Mouse (Mus musculus) liver, embryonic 15.5 days (tissue): ENCODE results near the gene Pacsin2. TPM values are rescaled to one million over a fixed set of nuclear protein-coding genes. Genes with fewer than 3 reads are reported as not detected.

Experiments
- ATAC-seq: fragments of 200-750 bp; cut with Nextera tagmentation; 2 replicates; pipeline ENCODE4 v1.8.0; 2017; ENCODE audit warnings: moderate number of reproducible peaks, mild to moderate bottlenecking, moderate library complexity; ENCODE audit not compliant: insufficient read depth
- H3K27ac ChIP-seq: fragments of 300-500 bp; sonication (generic); replicated peaks from 2 replicates; pipeline ENCODE4 v1.5.1; 2015; ENCODE audit warnings: mild to moderate bottlenecking, inconsistent platforms
- H3K27me3 ChIP-seq: fragments of 300-500 bp; sonication (generic); 2 replicates; pipeline ENCODE4 v1.6.1; 2015; ENCODE audit warnings: mild to moderate bottlenecking, inconsistent platforms
- H3K36me3 ChIP-seq: fragments of 300-500 bp; sonication (generic); replicated peaks from 2 replicates; pipeline ENCODE4 v1.6.1; 2015; ENCODE audit warnings: moderate library complexity, mild to moderate bottlenecking, inconsistent platforms
- H3K4me1 ChIP-seq: fragments of 300-500 bp; sonication (generic); replicated peaks from 2 replicates; pipeline ENCODE4 v1.6.1; 2015; ENCODE audit warnings: inconsistent platforms
- H3K4me2 ChIP-seq: fragments of 300-500 bp; sonication (generic); 2 replicates; pipeline ENCODE4 v1.6.1; 2015; ENCODE audit warnings: moderate library complexity, mild to moderate bottlenecking, inconsistent platforms
- H3K4me3 ChIP-seq: fragments of 300-500 bp; sonication (generic); replicated peaks from 2 replicates; pipeline ENCODE4 v1.5.1; 2015; ENCODE audit warnings: mild to moderate bottlenecking, inconsistent platforms
- H3K9ac ChIP-seq: fragments of 300-500 bp; sonication (generic); 2 replicates; pipeline ENCODE4 v1.6.1; 2015; ENCODE audit warnings: moderate library complexity, mild to moderate bottlenecking, inconsistent platforms
- H3K9me3 ChIP-seq: fragments of 300-500 bp; sonication (generic); replicated peaks from 2 replicates; pipeline ENCODE4 v1.6.1; 2016; ENCODE audit warnings: inconsistent platforms
- WGBS: fragments of 180-500 bp; shearing (Covaris S2); methylation state at CpG from one replicate; pipeline ENCODE4 v1.1.7; 2015; ENCODE audit warnings: mixed read lengths; ENCODE audit not compliant: insufficient replicate concordance; 5-methylcytosine and 5-hydroxymethylcytosine counted together
- polyA plus RNA-seq: library from polyadenylated mRNA; unstranded; fragments of >200 nt; fragmentation: Nextera tagmentation; extraction: Ambion mirVana; gene quantifications from 2 replicates; pipeline ENCODE4 v1.2.1, GENCODE M21; 2015

The Pacsin2 gene
- polyA plus RNA-seq, 1 experiment from 2014 or later, result 46.7 TPM

DNA sequence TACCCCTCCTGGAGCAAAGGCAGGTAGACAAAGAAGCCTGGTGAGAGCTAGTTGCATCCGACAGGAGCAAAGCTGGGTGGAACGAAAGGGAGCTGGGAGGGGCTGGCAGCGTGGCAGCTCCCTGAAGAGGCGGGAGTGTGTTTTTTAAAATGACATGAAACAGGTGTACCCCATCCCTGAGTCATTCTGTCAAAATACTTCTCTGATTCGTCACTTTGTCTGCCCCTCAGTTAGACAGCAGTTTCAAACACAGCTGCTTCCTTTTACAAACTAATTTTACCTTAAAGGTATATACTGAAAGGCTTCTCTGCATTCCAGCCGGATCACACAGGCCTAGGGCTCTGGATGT is 30.1 kb upstream of the Pacsin2 start:
- 80% methylated on average over 6 of the region's 6 CpGs for WGBS
- H3K4me1 ChIP-seq, result peaks cover 17% of the 10 kb centered on the region
- H3K27ac ChIP-seq, result no peak overlapping the region
- ATAC-seq, result no peak
- H3K36me3 ChIP-seq, result no peaks in the 10 kb centered on the region
- H3K27me3 ChIP-seq, result no peaks in the 10 kb centered on the region
- no peak overlapping the region for H3K9ac ChIP-seq
- no peaks in the 10 kb centered on the region for H3K9me3 ChIP-seq
- H3K4me2 ChIP-seq, result no peak overlapping the region
- no peak overlapping the region for H3K4me3 ChIP-seq

DNA sequence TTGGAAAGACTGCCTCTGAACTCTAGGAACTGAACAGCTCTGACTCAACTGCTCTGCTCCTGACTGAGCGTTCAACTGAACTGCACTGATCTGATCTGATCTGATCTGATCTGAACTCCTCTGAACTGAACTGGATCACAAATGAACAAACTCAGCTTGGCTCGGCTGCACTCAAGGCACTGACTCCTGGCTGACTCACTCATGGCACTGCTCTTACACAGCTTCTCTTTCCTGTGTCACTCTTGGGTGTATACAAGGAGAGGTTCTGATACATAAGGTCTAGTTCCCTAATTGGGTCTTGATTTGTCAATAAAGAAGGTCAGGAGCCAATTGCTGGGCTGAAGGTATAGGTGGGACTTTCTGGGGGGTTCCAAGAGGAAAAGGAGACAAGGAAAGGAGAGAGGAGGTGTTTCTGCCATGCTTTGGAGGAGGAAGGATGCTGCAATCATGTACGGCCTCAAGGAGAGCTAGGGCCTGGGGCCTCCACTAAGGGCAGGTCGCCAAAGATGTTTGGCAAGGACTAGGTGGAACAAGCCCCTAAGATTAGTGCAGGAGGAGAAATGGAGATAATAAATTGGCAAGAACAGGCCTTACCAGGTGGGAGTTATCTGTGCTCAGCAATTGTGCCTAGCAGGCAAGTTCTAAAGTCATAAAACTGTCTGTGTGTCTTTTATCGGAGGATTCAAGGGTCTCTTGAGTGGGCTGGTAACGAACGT is 29.6 kb upstream of the Pacsin2 start:
- Histone ChIP-seq H3K27ac (no peak overlapping the region), H3K9ac (no peak overlapping the region), H3K36me3 (no peaks in the 10 kb centered on the region), H3K27me3 (no peaks in the 10 kb centered on the region), H3K9me3 (no peaks in the 10 kb centered on the region), H3K4me1 (peaks cover 17% of the 10 kb centered on the region), H3K4me2 (no peak overlapping the region), H3K4me3 (no peak overlapping the region)
- WGBS, result 60% methylated on average over 7 of the region's 7 CpGs
- no peak for ATAC-seq

DNA sequence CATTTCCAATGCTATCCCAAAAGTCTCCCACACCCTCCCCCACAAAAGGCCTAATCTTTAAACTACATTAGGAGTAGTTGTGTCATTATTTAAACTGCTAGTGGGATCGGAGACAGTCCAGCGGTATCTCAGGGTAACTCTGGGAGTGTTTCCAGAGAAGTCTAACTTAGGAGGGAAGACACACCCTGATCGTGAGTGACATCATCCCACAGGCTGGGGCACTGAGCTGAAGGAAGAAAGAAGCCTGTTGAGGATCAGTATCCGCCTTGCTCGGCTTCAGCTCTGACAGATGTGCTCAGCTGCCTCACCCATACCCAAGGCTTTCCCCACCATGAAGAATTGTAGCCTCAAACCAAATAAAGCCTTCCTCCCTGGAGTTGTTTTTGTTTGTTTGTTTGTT is 27.5 kb upstream of the Pacsin2 start:
- Histone ChIP-seq H3K4me2 (no peak overlapping the region), H3K9me3 (no peaks in the 10 kb centered on the region), H3K27me3 (no peaks in the 10 kb centered on the region), H3K27ac (no peak overlapping the region), H3K4me1 (peaks cover 17% of the 10 kb centered on the region), H3K4me3 (no peak overlapping the region), H3K9ac (no peak overlapping the region), H3K36me3 (no peaks in the 10 kb centered on the region)
- no peak for ATAC-seq
- WGBS, result 69% methylated on average over 5 of the region's 5 CpGs

DNA sequence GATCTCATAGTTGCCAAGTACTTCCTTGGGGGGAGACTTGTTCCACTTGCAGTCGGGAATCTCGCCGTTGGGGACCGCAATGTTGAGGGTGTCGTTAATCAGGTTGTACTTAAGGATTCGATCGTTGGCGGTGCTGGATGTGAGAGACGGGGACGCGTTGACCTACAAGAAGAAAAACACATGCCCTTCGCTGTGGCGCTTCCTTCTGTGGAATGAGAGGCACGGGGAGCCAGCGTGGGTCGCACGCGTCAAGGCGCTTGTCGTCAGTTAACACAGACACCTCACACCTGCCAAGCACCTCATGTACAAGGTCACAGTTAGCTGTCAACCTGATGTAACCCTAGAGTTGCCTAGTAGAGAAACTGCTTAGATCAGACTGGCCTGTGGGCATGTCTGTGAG is 25.1 kb upstream of the Pacsin2 start:
- H3K4me1 ChIP-seq, result no peaks in the 10 kb centered on the region
- H3K36me3 ChIP-seq, result no peaks in the 10 kb centered on the region
- H3K9me3 ChIP-seq, result no peaks in the 10 kb centered on the region
- no peak for ATAC-seq
- H3K4me3 ChIP-seq, result no peak overlapping the region
- no peak overlapping the region for H3K27ac ChIP-seq
- no peak overlapping the region for H3K4me2 ChIP-seq
- no peak overlapping the region for H3K9ac ChIP-seq
- no peaks in the 10 kb centered on the region for H3K27me3 ChIP-seq
- 85% methylated on average over 20 of the region's 20 CpGs for whole genome bisulfite sequencing

DNA sequence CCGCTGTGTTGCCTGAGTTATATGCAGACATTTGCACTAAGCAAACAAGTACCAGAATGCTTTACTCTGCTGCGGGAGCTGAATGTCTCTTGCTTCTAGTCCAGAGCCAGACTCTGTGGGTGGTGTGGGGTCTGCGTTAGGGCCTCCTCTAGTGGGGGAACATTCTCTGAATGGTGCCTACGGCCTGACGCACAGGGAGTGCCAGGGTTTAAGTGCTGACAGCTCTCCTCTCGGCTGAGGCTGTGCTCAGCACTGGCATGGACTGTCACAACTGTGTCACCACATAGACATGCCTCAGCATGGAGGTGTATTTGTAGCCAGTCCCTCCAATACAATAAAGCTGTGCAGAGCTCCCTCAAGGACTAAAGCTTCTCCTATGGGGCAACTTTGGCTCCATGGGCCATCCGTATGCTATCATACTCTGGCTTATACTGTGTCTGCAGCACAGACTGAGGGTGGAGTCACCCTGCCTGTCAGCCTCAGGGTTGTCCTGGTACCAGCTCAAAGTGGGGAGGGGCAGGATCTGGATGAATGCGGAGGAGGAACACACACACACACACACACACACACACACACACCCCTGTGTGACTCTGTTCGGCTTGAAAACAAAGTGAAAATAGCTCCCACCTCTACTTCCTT is 23.2 kb upstream of the Pacsin2 start:
- 72% methylated on average over 9 of the region's 9 CpGs for WGBS
- H3K36me3 ChIP-seq, result no peaks in the 10 kb centered on the region
- no peak for ATAC-seq
- no peak overlapping the region for H3K27ac ChIP-seq
- peaks cover 4% of the 10 kb centered on the region; the same call in 1 of the 2 replicates for H3K4me1 ChIP-seq
- H3K9me3 ChIP-seq, result no peaks in the 10 kb centered on the region
- no peaks in the 10 kb centered on the region for H3K27me3 ChIP-seq
- no peak overlapping the region for H3K4me3 ChIP-seq
- no peak overlapping the region for H3K9ac ChIP-seq
- H3K4me2 ChIP-seq, result no peak overlapping the region

DNA sequence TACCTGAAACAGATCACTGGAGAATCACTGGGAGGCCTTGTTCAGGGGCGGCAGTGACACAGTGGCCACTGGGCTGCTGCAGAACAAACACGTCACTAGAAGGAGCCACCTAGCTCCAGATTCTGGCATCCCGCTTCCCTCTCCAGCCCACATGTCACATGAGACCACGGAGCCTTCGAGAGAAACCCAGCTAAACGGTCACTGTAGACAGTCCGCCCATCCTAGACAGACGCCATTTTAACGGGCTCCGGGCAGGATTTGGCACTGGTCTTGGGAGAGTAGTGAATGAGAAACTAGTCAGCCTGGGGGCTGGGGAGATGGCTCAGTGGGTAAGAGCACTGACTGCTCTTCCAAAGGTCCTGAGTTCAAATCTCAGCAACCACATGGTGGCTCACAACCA is 19.9 kb upstream of the Pacsin2 start:
- no peak overlapping the region for H3K9ac ChIP-seq
- no peak overlapping the region for H3K4me3 ChIP-seq
- H3K36me3 ChIP-seq, result no peaks in the 10 kb centered on the region
- no peaks in the 10 kb centered on the region for H3K9me3 ChIP-seq
- no peaks in the 10 kb centered on the region for H3K27me3 ChIP-seq
- no peak for ATAC-seq
- no peak overlapping the region for H3K4me2 ChIP-seq
- WGBS, result 85% methylated on average over 10 of the region's 10 CpGs
- H3K4me1 ChIP-seq, result peaks cover 11% of the 10 kb centered on the region; the same call in 1 of the 2 replicates
- no peak overlapping the region for H3K27ac ChIP-seq

DNA sequence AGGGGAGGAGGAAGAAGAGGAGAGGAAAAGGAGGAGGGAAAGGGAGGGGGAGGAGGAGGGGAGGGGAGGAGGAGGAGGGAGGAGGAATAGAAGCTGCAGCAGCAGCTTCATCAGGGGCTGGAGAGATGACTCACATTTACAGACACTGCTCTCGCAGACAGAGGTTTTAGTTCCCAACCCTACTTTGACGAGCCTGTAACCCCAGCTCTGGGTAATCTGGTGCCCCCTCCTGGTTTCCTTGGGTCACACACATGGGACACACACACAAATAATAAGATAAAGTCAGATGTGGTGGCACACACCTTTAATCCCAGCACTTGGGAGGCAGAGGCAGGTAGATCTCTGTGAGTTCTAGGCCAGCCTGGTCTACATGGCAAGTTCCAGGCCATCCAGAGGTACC is 19.1 kb upstream of the Pacsin2 start:
- Histone ChIP-seq H3K4me1 (peaks cover 11% of the 10 kb centered on the region; the same call in 1 of the 2 replicates), H3K27ac (no peak overlapping the region), H3K4me2 (no peak overlapping the region), H3K36me3 (no peaks in the 10 kb centered on the region), H3K4me3 (no peak overlapping the region), H3K9me3 (no peaks in the 10 kb centered on the region), H3K27me3 (no peaks in the 10 kb centered on the region), H3K9ac (no peak overlapping the region)
- WGBS, result 18% methylated on average over 2 of the region's 2 CpGs
- ATAC-seq, result no peak

DNA sequence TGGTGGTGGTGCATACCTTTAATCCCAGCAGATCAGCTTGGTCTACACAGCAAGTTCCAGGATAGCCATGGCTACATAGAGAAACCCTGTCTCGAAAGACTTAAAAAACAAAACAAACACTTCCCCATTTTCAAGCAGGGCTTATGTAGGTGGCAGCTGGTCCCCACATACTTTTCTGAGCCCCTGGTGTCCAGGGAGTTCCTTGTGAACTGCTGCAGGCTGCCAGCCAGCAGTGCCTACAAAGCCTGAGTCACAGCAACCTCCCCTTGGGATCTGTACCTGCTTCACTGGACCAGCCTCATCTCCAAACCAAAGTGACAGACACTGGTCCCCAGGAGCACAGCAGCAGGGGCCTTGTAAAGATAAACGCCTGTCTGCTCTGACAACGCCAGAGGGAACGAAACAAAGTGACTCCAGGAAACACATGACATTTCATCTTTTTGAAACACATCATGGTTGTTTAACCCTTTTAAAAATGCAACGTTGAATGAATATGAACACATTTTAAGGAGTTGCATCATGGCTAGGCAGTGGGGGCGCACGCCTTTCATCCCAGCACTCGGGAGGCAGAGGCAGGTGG is 18.3 kb upstream of the Pacsin2 start:
- 43% methylated on average over 8 of the region's 8 CpGs for WGBS
- no peak for ATAC-seq
- Histone ChIP-seq H3K27me3 (no peaks in the 10 kb centered on the region), H3K9ac (no peak overlapping the region), H3K4me1 (peaks cover 11% of the 10 kb centered on the region; the same call in 1 of the 2 replicates), H3K4me2 (no peak overlapping the region), H3K36me3 (no peaks in the 10 kb centered on the region), H3K27ac (no peak overlapping the region), H3K9me3 (no peaks in the 10 kb centered on the region), H3K4me3 (no peak overlapping the region)

DNA sequence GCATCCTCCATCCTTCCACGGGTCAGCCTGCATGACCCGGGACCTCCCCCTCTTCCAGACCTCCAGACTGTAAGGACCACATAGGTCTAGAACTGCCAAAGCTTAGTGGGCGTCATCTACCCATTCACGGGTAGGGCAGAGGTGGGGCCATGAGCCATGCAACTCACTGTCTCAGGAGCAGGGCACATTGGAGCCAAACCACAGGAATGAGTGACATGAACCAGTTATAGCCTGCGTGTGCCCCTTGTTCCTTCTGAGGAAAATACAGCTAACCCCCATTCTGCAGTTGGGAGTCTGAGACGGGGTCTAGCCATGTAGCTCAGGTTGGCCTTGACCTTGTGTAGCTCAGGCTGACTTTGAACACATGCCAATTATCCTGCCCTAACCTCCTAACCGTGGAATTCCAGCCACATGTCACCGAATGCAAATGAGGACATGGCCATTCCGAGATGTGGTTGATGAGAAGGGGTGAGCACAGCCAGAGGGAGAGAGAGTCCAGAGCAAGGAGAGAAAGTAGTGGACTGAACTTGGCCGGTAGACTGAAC is 16.9 kb upstream of the Pacsin2 start:
- peaks cover 8% of the 10 kb centered on the region; the same call in 1 of the 2 replicates for H3K27me3 ChIP-seq
- ATAC-seq, result no peak
- no peak overlapping the region for H3K27ac ChIP-seq
- no peaks in the 10 kb centered on the region for H3K9me3 ChIP-seq
- no peak overlapping the region for H3K4me3 ChIP-seq
- H3K9ac ChIP-seq, result no peak overlapping the region
- H3K36me3 ChIP-seq, result no peaks in the 10 kb centered on the region
- H3K4me1 ChIP-seq, result peaks cover 18% of the 10 kb centered on the region
- 59% methylated on average over 10 of the region's 10 CpGs for WGBS
- no peak overlapping the region for H3K4me2 ChIP-seq

DNA sequence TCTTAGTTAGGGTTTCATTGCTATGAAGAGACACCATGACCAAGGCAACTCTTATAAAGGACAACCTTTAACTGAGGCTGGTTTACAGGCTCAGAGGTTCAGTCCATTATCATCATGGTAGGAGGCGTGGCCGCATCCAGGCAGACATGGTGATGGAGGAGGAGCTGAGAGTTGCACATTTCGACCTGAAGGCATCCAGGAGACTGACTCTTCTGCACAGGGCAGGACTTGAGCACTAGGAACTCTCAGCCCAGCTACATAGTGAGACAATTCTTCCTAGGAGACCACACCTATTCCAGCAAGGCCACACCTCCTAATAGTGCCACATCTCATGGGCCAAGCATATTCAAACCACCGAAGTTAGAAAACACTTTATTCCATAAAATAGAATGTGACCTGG is 15.4 kb upstream of the Pacsin2 start:
- 72% methylated on average over 4 of the region's 4 CpGs for WGBS
- Histone ChIP-seq H3K4me2 (no peak overlapping the region), H3K27ac (no peak overlapping the region), H3K4me1 (peaks cover 22% of the 10 kb centered on the region), H3K27me3 (peaks cover 8% of the 10 kb centered on the region; the same call in 1 of the 2 replicates), H3K4me3 (no peak overlapping the region), H3K9ac (no peak overlapping the region), H3K36me3 (no peaks in the 10 kb centered on the region), H3K9me3 (no peaks in the 10 kb centered on the region)
- ATAC-seq, result no peak

DNA sequence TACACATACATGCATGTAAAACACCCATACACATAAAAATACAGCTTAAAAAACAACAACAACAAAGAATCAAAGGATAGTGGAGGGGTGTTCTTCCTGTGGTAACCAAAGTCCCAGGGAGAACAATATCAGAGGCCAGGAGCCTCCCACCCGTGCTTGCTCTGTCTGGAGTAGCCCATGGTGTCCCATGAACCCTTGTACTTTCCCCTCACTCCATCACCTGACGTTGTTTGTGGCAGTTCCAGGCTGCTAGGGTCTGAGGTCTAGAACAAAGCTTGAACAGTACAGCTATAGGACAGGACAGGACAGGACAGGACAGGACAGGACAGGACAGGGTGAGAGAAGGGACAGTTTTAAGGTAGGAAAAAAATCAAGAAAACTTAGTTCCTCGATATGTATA is 13.7 kb upstream of the Pacsin2 start:
- H3K9ac ChIP-seq, result no peak overlapping the region
- H3K4me3 ChIP-seq, result no peak overlapping the region
- H3K9me3 ChIP-seq, result no peaks in the 10 kb centered on the region
- WGBS, result 59% methylated on average over 3 of the region's 3 CpGs
- no peak for ATAC-seq
- H3K27ac ChIP-seq, result no peak overlapping the region
- no peak overlapping the region for H3K4me2 ChIP-seq
- H3K27me3 ChIP-seq, result peaks cover 8% of the 10 kb centered on the region; the same call in 1 of the 2 replicates
- peaks cover 36% of the 10 kb centered on the region for H3K4me1 ChIP-seq
- no peaks in the 10 kb centered on the region for H3K36me3 ChIP-seq
